Comparison of ENCODE assay signal across 27 mouse cellular contexts in genomic region chr16:10129052-10129911, GRCm38 (mm10). TPM values are rescaled to one million over a fixed set of nuclear protein-coding genes. Genes with fewer than 3 reads are reported as not detected.
"Had no signal": no experiment of that assay in that cellular context is flagged by ENCODE, and none has a peak within 500 bp of the region (broad histone marks: within the 10 kb centered on the region; RNA-seq: fewer than 3 reads in every experiment).

No protein-coding gene starts in this region.

- ATAC-seq: liver, embryonic 12.5 days had no signal

- H3K9ac ChIP-seq: limb, embryonic 12.5 days; limb, embryonic 15.5 days; liver, embryonic 12.5 days; liver, embryonic 15.5 days had no signal

- H3K27ac ChIP-seq: limb, embryonic 12.5 days; limb, embryonic 15.5 days; liver, embryonic 12.5 days; liver, embryonic 15.5 days had no signal

- H3K4me3 ChIP-seq: limb, embryonic 12.5 days; limb, embryonic 15.5 days; liver, embryonic 12.5 days; liver, embryonic 15.5 days had no signal

- H3K27me3 ChIP-seq: limb, embryonic 12.5 days; limb, embryonic 15.5 days; liver, embryonic 12.5 days; liver, embryonic 15.5 days had no signal

- DNase-seq: kidney, adult 18-20 months; kidney, adult 9 months; kidney, postnatal 25 days; left cerebral cortex, postnatal 4 days; lung, adult 2 months; lung, postnatal 36 days; midbrain, embryonic 14.5 days; right cerebral cortex, adult 18-20 months; right cerebral cortex, postnatal 14 days; right cerebral cortex, postnatal 4 days; thymus, adult 18-20 months; thymus, postnatal 36 days had no signal

- H3K4me1 ChIP-seq: limb, embryonic 12.5 days; limb, embryonic 15.5 days; liver, embryonic 12.5 days; liver, embryonic 15.5 days had no signal

- H3K9me3 ChIP-seq: limb, embryonic 15.5 days; liver, embryonic 15.5 days had no signal

- H3K4me2 ChIP-seq: limb, embryonic 12.5 days; limb, embryonic 15.5 days; liver, embryonic 12.5 days; liver, embryonic 15.5 days; midbrain, embryonic 11.5 days had no signal

- H3K36me3 ChIP-seq: limb, embryonic 12.5 days; limb, embryonic 15.5 days; liver, embryonic 12.5 days; liver, embryonic 15.5 days had no signal

RNA-seq across cellular contexts. Expression of gene Rpl39l, which starts 40.7 kb away (rescaled TPM):
- total RNA-seq: layer of hippocampus, postnatal 14 days; left cerebral cortex, adult 8-10 months; left cerebral cortex, postnatal 14 days; left cerebral cortex, postnatal 4 days; megakaryocyte-erythroid progenitor cell, adult 5-6 weeks; midbrain, postnatal 0 days had no signal
- polyA plus RNA-seq: kidney, embryonic 16.5 days; lung, adult 2 months; lung, embryonic 16.5 days; midbrain, embryonic 11.5 days; midbrain, postnatal 0 days; neural tube, embryonic 11.5 days; neural tube, embryonic 14.5 days; spleen, adult 2 months had no signal
